Mouse (Mus musculus) MEL-GATA-1-ER (cell line): ENCODE results near the gene Myadm.

Experiments used
- DNase-seq: peaks from one replicate; pipeline ENCODE4 v3.0.0-alpha.2; 2012; ENCODE audit warnings: low read depth; ENCODE audit errors: extremely low read depth

The Myadm gene

DNA sequence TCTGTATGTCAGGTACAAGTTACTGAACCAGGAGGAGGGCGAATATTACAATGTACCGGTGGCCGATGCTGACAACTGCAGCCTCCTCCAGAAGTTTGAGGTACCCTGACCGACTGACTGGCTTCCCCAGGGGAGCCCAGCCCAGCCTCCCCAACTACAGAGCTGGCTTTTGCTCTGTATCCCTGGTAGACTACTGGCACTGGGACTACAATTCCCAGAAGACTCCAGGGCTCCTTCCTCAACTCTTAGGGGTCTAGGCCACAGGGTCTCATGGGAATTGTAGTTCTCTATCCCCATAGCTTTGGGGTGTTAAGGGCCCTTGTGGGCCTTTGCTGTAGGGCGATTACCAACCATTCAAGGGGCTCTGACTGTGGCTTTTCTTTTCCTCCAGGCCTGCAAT is 25.2 kb downstream of the Myadm start:
- DNase-seq, result no peak

- no peak for DNase-seq
Measured at GRCm38 (mm10) chr7:3317704-3318103, 28.8 kb downstream of the Myadm start.

- DNase-seq, result no peak
Measured at GRCm38 (mm10) chr7:3320856-3321255, 32.0 kb downstream of the Myadm start.

GRCm38 (mm10) chr7:3323826-3324225 is 34.9 kb downstream of the Myadm start:
- DNase-seq, result no peak

- no peak for DNase-seq
Measured at GRCm38 (mm10) chr7:3327961-3328360, 39.1 kb downstream of the Myadm start.

DNA sequence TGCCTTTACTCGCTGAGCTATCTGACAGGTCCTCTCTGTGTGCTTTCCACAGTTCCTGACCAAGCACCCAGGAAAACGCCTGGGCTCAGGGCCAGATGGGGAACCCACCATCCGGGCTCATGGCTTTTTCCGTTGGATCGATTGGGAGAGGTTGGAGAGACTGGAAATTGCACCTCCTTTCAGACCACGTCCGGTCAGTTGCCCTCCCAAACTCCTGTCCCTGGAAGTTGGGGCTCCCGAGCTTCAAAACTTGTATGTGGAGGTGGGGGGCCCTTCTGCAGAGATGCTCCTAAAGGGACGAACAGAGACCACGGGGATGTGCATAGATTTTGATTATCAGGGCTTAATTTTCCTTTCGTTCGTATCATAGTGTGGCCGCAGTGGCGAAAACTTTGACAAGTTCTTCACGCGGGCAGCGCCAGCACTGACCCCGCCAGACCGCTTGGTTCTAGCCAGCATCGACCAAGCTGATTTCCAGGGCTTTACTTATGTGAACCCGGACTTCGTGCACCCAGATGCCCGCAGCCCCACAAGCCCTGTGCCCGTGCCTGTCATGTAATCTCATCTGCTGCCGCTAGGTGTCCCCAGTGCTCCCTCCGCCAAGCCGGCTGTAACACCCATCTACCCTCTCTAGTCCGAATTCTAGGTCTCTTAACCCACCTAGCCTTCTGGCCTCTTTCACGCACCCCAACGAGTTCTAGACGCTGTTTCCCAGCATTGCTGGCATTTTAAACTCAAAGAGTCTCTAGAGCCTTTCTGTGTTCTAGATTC is 41.1 kb downstream of the Myadm start:
- peak; percentile 17 for DNase-seq

- no peak for DNase-seq
Measured at GRCm38 (mm10) chr7:3331171-3331570, 42.3 kb downstream of the Myadm start.

DNA sequence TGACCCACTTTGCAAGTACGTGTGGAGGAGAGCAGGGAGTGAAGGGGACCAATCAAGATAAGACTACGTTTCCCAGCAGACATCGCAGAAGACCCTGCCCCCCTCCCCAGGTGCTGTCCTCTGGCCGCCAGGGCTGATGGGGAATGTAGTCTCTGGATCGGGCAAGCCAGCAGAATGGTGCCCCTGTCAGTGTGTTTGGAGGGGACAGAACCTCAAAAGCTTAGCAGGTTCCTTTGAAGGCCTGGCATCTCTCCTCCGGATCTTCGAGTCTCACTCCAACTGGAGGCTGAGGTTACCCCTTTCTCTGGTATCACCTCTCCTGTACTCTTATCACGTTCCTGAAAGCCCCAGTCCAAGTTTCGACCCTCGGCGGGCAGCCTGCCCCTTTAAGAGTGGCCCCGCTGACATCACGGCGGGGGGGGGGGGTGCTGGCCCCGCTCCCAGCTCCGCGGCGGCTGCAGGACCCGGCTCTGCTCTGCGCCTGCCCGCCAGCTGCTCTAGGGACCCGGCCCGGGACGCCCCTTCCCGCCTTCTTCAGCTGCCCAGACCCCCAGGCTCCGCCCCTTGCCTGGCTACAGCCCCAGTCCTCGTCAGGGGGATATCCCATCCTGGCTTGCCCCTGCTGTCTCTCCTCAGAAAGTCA is 42.8 kb downstream of the Myadm start:
- DNase-seq, result no peak

GRCm38 (mm10) chr7:3332224-3332615 is 43.3 kb downstream of the Myadm start:
- no peak for DNase-seq

GRCm38 (mm10) chr7:3332619-3333521 is 44.0 kb downstream of the Myadm start, which contains the start of gene Cacng7:
Gene Cacng7, plus strand, starts transcription at chr7:3332955.
- no peak for DNase-seq

DNA sequence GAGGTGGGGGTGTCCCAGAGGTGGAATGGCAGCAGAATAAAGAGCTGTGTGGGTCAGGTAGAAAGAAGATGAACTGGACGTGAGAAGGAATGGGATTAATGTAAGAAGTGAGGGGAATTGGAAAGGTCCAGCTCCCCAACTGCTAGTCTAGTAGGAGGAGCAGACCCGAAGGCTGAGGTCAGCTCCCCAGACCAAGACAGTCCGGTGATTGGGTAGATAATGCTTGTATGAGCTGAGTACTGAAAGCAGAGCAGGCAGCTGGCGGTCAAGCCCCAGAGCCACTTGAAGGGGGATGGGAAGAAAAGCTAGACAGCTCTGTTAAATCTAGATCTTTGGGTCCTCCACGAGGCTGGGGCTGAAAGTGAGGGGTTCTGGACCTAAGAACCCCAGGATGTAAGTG is 44.7 kb downstream of the Myadm start:
- no peak for DNase-seq

DNA sequence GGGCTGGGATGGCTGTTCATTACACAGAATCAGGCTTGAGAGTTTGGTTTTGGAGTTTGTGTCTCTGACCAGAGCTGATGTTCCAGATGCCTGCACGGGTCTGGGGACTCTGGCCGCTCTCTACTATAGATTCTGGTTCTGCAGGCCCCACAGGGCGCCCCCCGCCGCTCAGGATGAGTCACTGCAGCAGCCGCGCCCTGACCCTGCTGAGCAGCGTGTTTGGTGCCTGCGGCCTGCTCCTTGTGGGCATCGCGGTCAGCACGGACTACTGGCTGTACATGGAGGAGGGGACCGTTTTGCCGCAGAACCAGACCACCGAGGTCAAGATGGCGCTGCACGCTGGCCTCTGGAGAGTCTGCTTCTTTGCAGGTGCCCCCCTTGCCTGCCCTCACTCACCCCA is 47.5 kb downstream of the Myadm start:
- DNase-seq, result no peak

DNA sequence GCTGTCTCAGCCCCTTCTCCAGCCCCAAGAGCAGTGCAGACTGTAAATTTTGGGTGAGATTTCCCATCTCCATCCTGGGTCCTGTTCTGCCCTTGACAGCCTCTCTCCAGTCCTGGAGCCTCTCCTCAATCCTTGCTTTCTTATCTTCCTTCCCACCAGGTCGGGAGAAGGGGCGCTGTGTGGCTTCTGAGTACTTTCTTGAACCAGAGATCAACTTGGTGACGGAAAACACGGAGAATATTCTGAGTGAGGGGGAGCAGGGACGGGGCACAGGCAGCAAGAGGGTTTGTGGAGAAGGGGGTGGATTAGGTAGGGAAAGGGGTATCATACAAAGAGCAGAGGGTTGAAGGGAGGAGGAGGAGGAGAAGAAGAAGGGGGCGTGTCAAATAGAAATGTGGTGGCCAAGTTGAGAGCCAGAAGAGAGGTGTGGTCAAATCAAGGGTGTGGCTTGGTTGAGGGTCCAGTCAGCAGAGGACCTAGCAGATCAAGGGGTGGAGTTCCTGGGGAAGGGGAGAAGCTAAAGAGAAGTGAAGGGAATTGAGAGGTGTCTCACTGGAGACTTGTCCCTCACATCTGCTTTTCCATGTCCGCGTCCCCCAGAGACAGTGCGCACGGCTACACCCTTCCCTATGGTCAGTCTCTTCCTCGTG is 49.5 kb downstream of the Myadm start:
- DNase-seq, result no peak

DNA sequence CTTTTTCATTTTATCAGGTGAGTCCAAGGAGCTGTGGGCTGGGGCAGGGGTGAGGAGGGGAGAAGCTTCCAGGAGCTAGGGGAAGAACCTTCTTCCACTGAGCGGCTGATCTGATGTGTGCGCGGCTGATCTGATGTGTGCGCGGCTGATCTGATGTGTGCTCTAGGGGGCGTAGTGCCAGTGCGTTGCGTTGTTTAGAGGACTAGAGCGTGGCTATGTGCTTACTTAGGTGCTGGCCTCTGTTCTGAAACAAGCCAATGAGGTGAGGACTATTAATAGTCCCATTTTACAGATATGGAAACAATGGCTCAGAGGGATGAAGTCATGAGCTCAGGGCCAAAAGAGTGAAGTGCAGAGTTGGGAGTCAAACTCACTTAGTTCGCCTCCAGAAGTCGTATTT is 50.1 kb downstream of the Myadm start:
- DNase-seq, result no peak

GRCm38 (mm10) chr7:3343861-3344260 is 55.0 kb downstream of the Myadm start:
- DNase-seq, result no peak

GRCm38 (mm10) chr7:3345301-3345700 is 56.4 kb downstream of the Myadm start:
- DNase-seq, result no peak

DNA sequence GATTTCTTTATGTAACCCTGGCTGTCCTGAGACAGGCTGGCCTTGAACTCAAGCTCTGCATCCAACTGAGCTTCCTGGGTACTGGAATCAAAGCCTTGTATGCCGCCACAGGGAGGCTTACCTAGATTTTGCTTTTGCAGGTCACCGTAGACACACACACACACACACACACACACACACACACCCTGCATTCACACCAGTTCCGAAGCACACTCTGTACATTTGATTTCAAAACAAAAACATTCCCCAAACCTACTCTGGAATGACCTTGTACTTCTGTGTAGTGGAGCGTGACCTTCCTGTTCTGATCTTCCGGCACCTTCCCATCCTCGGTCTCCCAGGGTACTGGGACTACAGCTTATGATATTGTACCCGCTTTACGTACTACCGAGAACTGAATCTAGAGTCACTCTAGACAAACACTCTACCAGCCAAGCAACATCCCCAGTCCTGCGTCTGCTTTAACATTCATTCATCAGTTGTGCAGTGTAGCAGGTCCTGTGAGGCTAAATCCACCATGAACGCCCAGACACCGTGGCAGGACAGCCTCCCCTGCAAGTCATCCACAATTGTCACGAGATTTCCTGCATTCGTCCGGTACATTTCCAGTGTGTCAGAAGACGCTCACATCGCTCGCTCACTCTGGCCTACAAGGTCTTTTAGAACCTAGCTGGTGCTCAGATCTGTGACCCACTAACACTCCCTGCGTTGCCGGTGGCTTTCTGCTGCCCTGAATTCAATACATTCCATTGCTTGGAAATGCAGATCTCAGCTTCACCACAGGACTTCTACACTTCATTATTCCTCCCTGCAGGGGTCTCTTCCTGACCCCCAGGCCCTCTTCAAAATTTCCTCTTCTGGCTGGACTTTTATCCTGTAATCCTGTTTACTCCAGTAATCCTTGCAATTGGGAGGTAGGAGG is 58.7 kb downstream of the Myadm start:
- no peak for DNase-seq

- DNase-seq, result no peak
Measured at GRCm38 (mm10) chr7:3348326-3348725, 59.4 kb downstream of the Myadm start.

DNA sequence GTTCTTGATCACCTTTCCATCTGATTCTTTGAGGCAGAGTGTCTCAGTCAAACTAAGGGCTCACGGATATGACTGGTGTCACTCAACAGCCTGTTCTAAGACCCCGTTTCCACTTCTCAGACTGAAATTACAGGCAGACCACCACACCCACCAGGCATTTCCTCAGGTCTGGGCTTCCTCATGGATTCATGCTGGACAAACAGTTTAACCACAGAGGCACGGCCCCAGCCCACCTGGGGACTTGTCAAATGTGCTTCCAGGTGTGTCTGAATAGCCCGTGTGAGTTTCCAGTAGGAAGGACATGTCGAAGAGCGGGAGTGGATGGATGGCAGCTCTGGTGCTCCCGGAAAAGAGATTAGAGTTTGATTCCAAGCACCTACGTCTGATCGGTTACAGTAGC is 60.9 kb downstream of the Myadm start:
- no peak for DNase-seq
